Mouse (Mus musculus) thymus, adult 2 months (tissue): Measurements from ENCODE around the gene Rab35.

Experiments used
- CTCF ChIP-seq: fragments of 200-500 bp; IDR thresholded peaks from 2 replicates; pipeline ENCODE4 v1.5.1; 2012; ENCODE audit warnings: mild to moderate bottlenecking, control low read depth, low read length, moderate library complexity, borderline replicate concordance; ENCODE audit not compliant: control insufficient read depth, poor library complexity, insufficient read depth; ENCODE audit errors: extremely low read depth
- POLR2A ChIP-seq: fragments of 200-500 bp; IDR thresholded peaks from 2 replicates; pipeline ENCODE4 v1.6.1; 2012; ENCODE audit warnings: mild to moderate bottlenecking, low read length, control low read depth, moderate library complexity; ENCODE audit not compliant: control insufficient read depth, poor library complexity, insufficient read depth; ENCODE audit errors: extremely low read depth

- TF ChIP-seq CTCF: no peak
- TF ChIP-seq POLR2A: no peak
Measured at GRCm38 (mm10) chr5:115667894-115668293, 36.2 kb downstream of the Rab35 start.
